Mouse (Mus musculus): ENCODE results near the gene Tceal5. TPM values are rescaled to one million over a fixed set of nuclear protein-coding genes. Genes with fewer than 3 reads are reported as not detected.
"Not testable (repeated sequence)": the region's sequence is repeated elsewhere in the genome, so short reads cannot be mapped to it uniquely, and the experiment has no call there.

Gene Tceal5
- polyA plus RNA-seq, 1 experiment from 2014 or later: 8.1 TPM

- Histone ChIP-seq H3K27me3 (replicated peaks; ENCODE audit: control insufficient read depth, insufficient read depth, low read length) (no peaks in the 10 kb centered on the region), H3K9me3 (replicated peaks; ENCODE audit: control insufficient read depth, low read length) (no peaks in the 10 kb centered on the region), H3K27ac (ENCODE audit: low read depth, low read length) (no peak overlapping the region), H3K4me3 (ENCODE audit: low read depth, low read length) (no peak overlapping the region), H3K9ac (ENCODE audit: low read length) (no peak overlapping the region), H3K36me3 (ENCODE audit: control insufficient read depth, insufficient read depth, low read length) (no peaks in the 10 kb centered on the region), H3K4me2 (ENCODE audit: low read length) (no peak overlapping the region), H3K4me1 (ENCODE audit: control insufficient read depth, insufficient read depth, low read length) (no peaks in the 10 kb centered on the region)
- WGBS: 60% methylated on average over 5 of the region's 5 CpGs
- DNase-seq (ENCODE audit: low spot score): peak; percentile 22
- no peak for ATAC-seq
Observed at GRCm38 (mm10) chrX:136227768-136228167, 24.1 kb upstream of the Tceal5 start.

- H3K36me3 ChIP-seq (ENCODE audit: control insufficient read depth, insufficient read depth, low read length): no peaks in the 10 kb centered on the region
- H3K4me2 ChIP-seq (ENCODE audit: low read length): no peak overlapping the region
- H3K9ac ChIP-seq (ENCODE audit: low read length): no peak overlapping the region
- WGBS: 78% methylated on average over 6 of the region's 6 CpGs
- no peaks in the 10 kb centered on the region for H3K4me1 ChIP-seq (ENCODE audit: control insufficient read depth, insufficient read depth, low read length)
- no peak for DNase-seq (ENCODE audit: low spot score)
- no peak for ATAC-seq
- no peak overlapping the region for H3K27ac ChIP-seq (ENCODE audit: low read depth, low read length)
- H3K4me3 ChIP-seq (ENCODE audit: low read depth, low read length): no peak overlapping the region
- H3K27me3 ChIP-seq (replicated peaks; ENCODE audit: control insufficient read depth, insufficient read depth, low read length): no peaks in the 10 kb centered on the region
- no peaks in the 10 kb centered on the region for H3K9me3 ChIP-seq (replicated peaks; ENCODE audit: control insufficient read depth, low read length)
Observed at GRCm38 (mm10) chrX:136223714-136224113, 20.0 kb upstream of the Tceal5 start.

- ATAC-seq (no peak), DNase-seq (ENCODE audit: low spot score) (peak; percentile 7)
- no peaks in the 10 kb centered on the region for H3K9me3 ChIP-seq (replicated peaks; ENCODE audit: control insufficient read depth, low read length)
- no peaks in the 10 kb centered on the region for H3K27me3 ChIP-seq (replicated peaks; ENCODE audit: control insufficient read depth, insufficient read depth, low read length)
- H3K4me2 ChIP-seq (ENCODE audit: low read length): no peak overlapping the region
- no peak overlapping the region for H3K9ac ChIP-seq (ENCODE audit: low read length)
- no peaks in the 10 kb centered on the region for H3K4me1 ChIP-seq (ENCODE audit: control insufficient read depth, insufficient read depth, low read length)
- H3K36me3 ChIP-seq (ENCODE audit: control insufficient read depth, insufficient read depth, low read length): no peaks in the 10 kb centered on the region
- H3K4me3 ChIP-seq (ENCODE audit: low read depth, low read length): no peak overlapping the region
- WGBS: 48% methylated on average over 1 of the region's 1 CpGs
- no peak overlapping the region for H3K27ac ChIP-seq (ENCODE audit: low read depth, low read length)
Observed at GRCm38 (mm10) chrX:136216303-136216702, 12.6 kb upstream of the Tceal5 start.

- not testable (repeated sequence) for H3K27me3 ChIP-seq (replicated peaks; ENCODE audit: control insufficient read depth, insufficient read depth, low read length); H3K27ac ChIP-seq (ENCODE audit: low read depth, low read length); H3K9me3 ChIP-seq (replicated peaks; ENCODE audit: control insufficient read depth, low read length); DNase-seq (ENCODE audit: low spot score); H3K4me1 ChIP-seq (ENCODE audit: control insufficient read depth, insufficient read depth, low read length); H3K36me3 ChIP-seq (ENCODE audit: control insufficient read depth, insufficient read depth, low read length)
- H3K4me2 ChIP-seq (ENCODE audit: low read length): peak within 1 kb of the TSS; percentile 43
- 43% methylated on average over 11 of the region's 67 CpGs for WGBS
- peak within 1 kb of the TSS; percentile 28 for H3K4me3 ChIP-seq (ENCODE audit: low read depth, low read length)
- ATAC-seq: peak; percentile 96
- H3K9ac ChIP-seq (ENCODE audit: low read length): peak within 1 kb of the TSS; percentile 45; the same call in 1 of the 2 replicates
Observed at GRCm38 (mm10) chrX:136214729-136215677, 11.3 kb upstream of the Tceal5 start, which contains the start of the genes Tceal7 and Bex1. TSS of gene Tceal7 (plus strand) at chrX:136214779. TSS of gene Bex1 (minus strand) at chrX:136215513.

GRCm38 (mm10) chrX:136213396-136213795, 9.7 kb upstream of the Tceal5 start:
- Histone ChIP-seq H3K4me3 (ENCODE audit: low read depth, low read length) (no peak overlapping the region), H3K9me3 (replicated peaks; ENCODE audit: control insufficient read depth, low read length) (no peaks in the 10 kb centered on the region), H3K4me1 (ENCODE audit: control insufficient read depth, insufficient read depth, low read length) (no peaks in the 10 kb centered on the region), H3K4me2 (ENCODE audit: low read length) (no peak overlapping the region), H3K36me3 (ENCODE audit: control insufficient read depth, insufficient read depth, low read length) (no peaks in the 10 kb centered on the region), H3K27me3 (replicated peaks; ENCODE audit: control insufficient read depth, insufficient read depth, low read length) (no peaks in the 10 kb centered on the region), H3K9ac (ENCODE audit: low read length) (no peak overlapping the region), H3K27ac (ENCODE audit: low read depth, low read length) (no peak overlapping the region)
- no peak for DNase-seq (ENCODE audit: low spot score)
- ATAC-seq: no peak
- 71% methylated on average over 2 of the region's 2 CpGs for WGBS

- DNase-seq (ENCODE audit: low spot score) (no peak), ATAC-seq (no peak)
- 78% methylated on average over 6 of the region's 6 CpGs for WGBS
- Histone ChIP-seq H3K4me3 (ENCODE audit: low read depth, low read length) (no peak overlapping the region), H3K4me2 (ENCODE audit: low read length) (no peak overlapping the region), H3K9me3 (replicated peaks; ENCODE audit: control insufficient read depth, low read length) (no peaks in the 10 kb centered on the region), H3K9ac (ENCODE audit: low read length) (no peak overlapping the region), H3K4me1 (ENCODE audit: control insufficient read depth, insufficient read depth, low read length) (no peaks in the 10 kb centered on the region), H3K27me3 (replicated peaks; ENCODE audit: control insufficient read depth, insufficient read depth, low read length) (no peaks in the 10 kb centered on the region), H3K36me3 (ENCODE audit: control insufficient read depth, insufficient read depth, low read length) (no peaks in the 10 kb centered on the region), H3K27ac (ENCODE audit: low read depth, low read length) (no peak overlapping the region)
Observed at GRCm38 (mm10) chrX:136204406-136204805, 730 bp upstream of the Tceal5 start.

- no peak overlapping the region for H3K27ac ChIP-seq (ENCODE audit: low read depth, low read length)
- peak overlapping the region; percentile 38 for H3K4me3 ChIP-seq (ENCODE audit: low read depth, low read length)
- no peaks in the 10 kb centered on the region for H3K4me1 ChIP-seq (ENCODE audit: control insufficient read depth, insufficient read depth, low read length)
- no peaks in the 10 kb centered on the region for H3K9me3 ChIP-seq (replicated peaks; ENCODE audit: control insufficient read depth, low read length)
- no peak for DNase-seq (ENCODE audit: low spot score)
- H3K9ac ChIP-seq (ENCODE audit: low read length): peak overlapping the region; percentile 58
- 39% methylated on average over 7 of the region's 7 CpGs for WGBS
- ATAC-seq: peak; percentile 59
- peak overlapping the region; percentile 51 for H3K4me2 ChIP-seq (ENCODE audit: low read length)
- no peaks in the 10 kb centered on the region for H3K27me3 ChIP-seq (replicated peaks; ENCODE audit: control insufficient read depth, insufficient read depth, low read length)
- no peaks in the 10 kb centered on the region for H3K36me3 ChIP-seq (ENCODE audit: control insufficient read depth, insufficient read depth, low read length)
Observed at GRCm38 (mm10) chrX:136203257-136203656, 419 bp downstream of the Tceal5 start.

- ATAC-seq: no peak
- no peak overlapping the region for H3K9ac ChIP-seq (ENCODE audit: low read length)
- no peaks in the 10 kb centered on the region for H3K9me3 ChIP-seq (replicated peaks; ENCODE audit: control insufficient read depth, low read length)
- H3K4me2 ChIP-seq (ENCODE audit: low read length): no peak overlapping the region
- no peak overlapping the region for H3K4me3 ChIP-seq (ENCODE audit: low read depth, low read length)
- no peaks in the 10 kb centered on the region for H3K36me3 ChIP-seq (ENCODE audit: control insufficient read depth, insufficient read depth, low read length)
- WGBS: 59% methylated on average over 1 of the region's 1 CpGs
- no peaks in the 10 kb centered on the region for H3K4me1 ChIP-seq (ENCODE audit: control insufficient read depth, insufficient read depth, low read length)
- H3K27ac ChIP-seq (ENCODE audit: low read depth, low read length): no peak overlapping the region
- DNase-seq (ENCODE audit: low spot score): no peak
- no peaks in the 10 kb centered on the region for H3K27me3 ChIP-seq (replicated peaks; ENCODE audit: control insufficient read depth, insufficient read depth, low read length)
Observed at GRCm38 (mm10) chrX:136196873-136197272, 6.8 kb downstream of the Tceal5 start.
